In genomic region chr8:84180530-84181190, GRCm38 (mm10) we compare ENCODE assay signal across 7 mouse cellular contexts. TPM values are rescaled to one million over a fixed set of nuclear protein-coding genes. Genes with fewer than 3 reads are reported as not detected.
A peak's percentile ranks its signal among the peaks of the same experiment; 100 is the strongest.
DNase-seq lines count a peak whose midpoint lies in the region; ATAC-seq and TF ChIP-seq lines count a peak whose summit lies in the region.

No protein-coding gene starts in this region.

- peak overlapping the region; percentile 60 for H3K27ac ChIP-seq in forebrain, postnatal 0 days (ENCODE audit: low read depth, low read length)
- peak overlapping the region; percentile 93 for H3K27ac ChIP-seq in midbrain, embryonic 11.5 days (ENCODE audit: low read depth, low read length)

- H3K4me2 ChIP-seq in forebrain, postnatal 0 days (ENCODE audit: low read depth): peak overlapping the region; percentile 80
- H3K4me2 ChIP-seq in midbrain, embryonic 11.5 days: peak overlapping the region; percentile 72

- 2% methylated on average over 16 of the region's 16 CpGs for WGBS in forebrain, postnatal 0 days
- under 1% methylated on average over 16 of the region's 16 CpGs for WGBS in midbrain, embryonic 11.5 days

- peaks cover 38% of the 10 kb centered on the region for H3K4me1 ChIP-seq in forebrain, postnatal 0 days (ENCODE audit: insufficient read depth)
- peaks cover 46% of the 10 kb centered on the region for H3K4me1 ChIP-seq in midbrain, embryonic 11.5 days (ENCODE audit: control insufficient read depth, insufficient read depth, low read length)

- ATAC-seq in forebrain, postnatal 0 days: peak; percentile 70
- peak; percentile 83 for ATAC-seq in midbrain, embryonic 11.5 days (ENCODE audit: low FRiP score)

- peak overlapping the region; percentile 40 for H3K9ac ChIP-seq in forebrain, postnatal 0 days
- H3K9ac ChIP-seq in midbrain, embryonic 11.5 days (ENCODE audit: low read length): peak overlapping the region; percentile 82

- peaks cover 14% of the 10 kb centered on the region for H3K36me3 ChIP-seq in forebrain, postnatal 0 days (ENCODE audit: insufficient read depth)
- no peaks in the 10 kb centered on the region for H3K36me3 ChIP-seq in midbrain, embryonic 11.5 days (ENCODE audit: control insufficient read depth, insufficient read depth, low read length)

- DNase-seq in CD4-positive, CD25-positive, alpha-beta regulatory T cell, adult 2 months (ENCODE audit: low read depth, low spot score): peak; percentile 68
- peak; percentile 98 for DNase-seq in ES-CJ7 (ENCODE audit: low read depth, low spot score)
- DNase-seq in forebrain, postnatal 0 days: peak; percentile 80
- peak; percentile 73 for DNase-seq in kidney, postnatal 14 days
- peak; percentile 98 for DNase-seq in midbrain, embryonic 11.5 days (ENCODE audit: low spot score, missing footprints)
- peak; percentile 74 to 78 for DNase-seq in thymus, postnatal 10 days (ENCODE audit: low spot score in 2 of 2)
- DNase-seq in spleen, adult 12 weeks (ENCODE audit: low spot score): no peak

- H3K9me3 ChIP-seq in forebrain, postnatal 0 days (ENCODE audit: low read length): no peaks in the 10 kb centered on the region
- H3K9me3 ChIP-seq in midbrain, embryonic 11.5 days (ENCODE audit: control insufficient read depth, low read length): no peaks in the 10 kb centered on the region

- peak overlapping the region; percentile 27 for H3K4me3 ChIP-seq in forebrain, postnatal 0 days (ENCODE audit: low read depth, low read length)
- H3K4me3 ChIP-seq in midbrain, embryonic 11.5 days (ENCODE audit: low read depth, low read length): peak overlapping the region; percentile 23

- no peaks in the 10 kb centered on the region for H3K27me3 ChIP-seq in forebrain, postnatal 0 days (ENCODE audit: insufficient read depth, low read length)
- H3K27me3 ChIP-seq in midbrain, embryonic 11.5 days (ENCODE audit: control insufficient read depth, insufficient read depth, low read length): peaks cover 5% of the 10 kb centered on the region; the same call in 1 of the 2 replicates

- peak; percentile 14; the same call in 1 of the 2 replicates for TF ChIP-seq CTCF in forebrain, postnatal 0 days (IDR thresholded peaks at IDR 0.05; ENCODE audit: low read depth)

RNA-seq across cellular contexts. Expression of gene Nanos3, which starts 4.4 kb away (rescaled TPM):
- total RNA-seq in forebrain, postnatal 0 days (2014; rRNA removed): 1.7 and 3.2 TPM in 2 replicates
- 10.0 and 13.3 TPM in 2 replicates for polyA plus RNA-seq in forebrain, postnatal 0 days (2015; fragmentation: Nextera tagmentation; extraction: Ambion mirVana)
- 4.7 and 4.9 TPM in 2 replicates for polyA plus RNA-seq in midbrain, embryonic 11.5 days (2014; fragmentation: Nextera tagmentation; extraction: Ambion mirVana)

RNA-seq across cellular contexts. Expression of gene 4930432K21Rik, which starts 32.8 kb away (rescaled TPM):
- total RNA-seq in forebrain, postnatal 0 days (2014; rRNA removed): 3.5 and 6.0 TPM in 2 replicates
- 2.4 and 3.3 TPM in 2 replicates for polyA plus RNA-seq in forebrain, postnatal 0 days (2015; fragmentation: Nextera tagmentation; extraction: Ambion mirVana)
- polyA plus RNA-seq in midbrain, embryonic 11.5 days (2014; fragmentation: Nextera tagmentation; extraction: Ambion mirVana): 0.83 and 0.86 TPM in 2 replicates

RNA-seq across cellular contexts. Expression of gene Cc2d1a, which starts 32.9 kb away (rescaled TPM):
- total RNA-seq in forebrain, postnatal 0 days (2014; rRNA removed): 64.2 and 70.1 TPM in 2 replicates
- 36.3 and 48.4 TPM in 2 replicates for polyA plus RNA-seq in forebrain, postnatal 0 days (2015; fragmentation: Nextera tagmentation; extraction: Ambion mirVana)
- polyA plus RNA-seq in midbrain, embryonic 11.5 days (2014; fragmentation: Nextera tagmentation; extraction: Ambion mirVana): 7.6 and 8.9 TPM in 2 replicates

RNA-seq across cellular contexts. Expression of gene Podnl1, which starts 54.9 kb away (rescaled TPM):
- total RNA-seq in forebrain, postnatal 0 days (2014; rRNA removed): 0.08 and 0.24 TPM in 2 replicates
- polyA plus RNA-seq in forebrain, postnatal 0 days (2015; fragmentation: Nextera tagmentation; extraction: Ambion mirVana): 0.09 and 0.23 TPM in 2 replicates
- polyA plus RNA-seq in midbrain, embryonic 11.5 days (2014; fragmentation: Nextera tagmentation; extraction: Ambion mirVana): 0.25 and 0.32 TPM in 2 replicates

RNA-seq across cellular contexts. Expression of gene Zswim4, which starts 56.2 kb away (rescaled TPM):
- total RNA-seq in forebrain, postnatal 0 days (2014; rRNA removed): 36.5 and 47.7 TPM in 2 replicates
- 15.1 and 15.5 TPM in 2 replicates for polyA plus RNA-seq in forebrain, postnatal 0 days (2015; fragmentation: Nextera tagmentation; extraction: Ambion mirVana)
- 19.4 and 24.7 TPM in 2 replicates for polyA plus RNA-seq in midbrain, embryonic 11.5 days (2014; fragmentation: Nextera tagmentation; extraction: Ambion mirVana)
